Mouse (Mus musculus): ENCODE data around the gene Ociad1.

DNA sequence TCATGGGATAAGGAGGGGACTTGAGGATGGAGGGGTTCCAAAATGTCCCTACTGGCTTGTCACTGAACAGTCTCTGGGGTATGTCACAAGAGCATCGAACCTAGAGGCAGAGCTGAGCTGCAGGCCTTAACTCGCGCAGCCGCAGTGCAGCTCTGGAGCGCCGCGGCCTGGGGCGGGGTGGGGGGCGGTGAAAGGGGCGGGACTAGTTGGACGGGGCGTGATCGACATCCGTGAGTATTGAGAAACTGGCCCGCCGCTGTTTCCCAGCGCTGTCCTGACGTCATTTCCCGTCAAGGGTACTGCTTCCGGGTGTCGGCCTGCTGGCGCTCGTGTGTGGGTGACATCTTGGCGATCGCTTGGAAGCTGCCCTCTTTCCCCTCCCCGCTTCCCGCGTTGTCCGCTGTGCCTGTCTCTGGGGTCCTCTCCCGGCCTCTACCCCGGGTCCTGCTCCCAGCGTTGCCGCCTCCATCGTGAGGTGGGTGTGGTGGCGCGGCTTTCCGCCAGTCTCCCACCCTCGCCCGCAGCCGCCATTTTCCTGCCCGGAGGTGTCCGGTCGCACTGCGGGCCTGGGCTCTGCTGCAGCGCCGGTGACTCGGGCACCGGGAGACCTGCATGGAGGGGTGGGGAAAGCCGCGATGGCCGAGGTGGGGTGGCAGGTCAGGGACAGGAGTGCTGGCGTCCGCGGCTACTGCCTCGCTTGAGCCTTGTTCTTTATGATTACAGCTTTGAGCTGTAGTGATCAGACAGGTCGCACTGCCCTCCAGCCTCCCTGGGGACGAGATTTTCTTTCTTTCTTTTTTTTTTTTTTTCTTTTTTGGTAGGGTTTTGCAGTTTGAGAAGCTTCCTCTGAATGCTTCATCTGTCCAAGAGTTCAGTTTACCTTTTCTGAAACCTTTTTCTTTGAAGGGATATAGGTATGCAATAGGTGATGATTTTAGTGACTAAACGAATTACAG is at the start of gene Ociad1:
- TF ChIP-seq CTCF (IDR thresholded peaks at IDR 0.05; ENCODE audit: low read depth, low read length) (no peak), POLR2A (IDR thresholded peaks at IDR 0.05; ENCODE audit: extremely low read depth, insufficient read depth, low read length) (peak; percentile 89)

All from liver, adult 2 months (tissue).